Mouse (Mus musculus) intestine, postnatal 0 days (tissue): ENCODE results near the gene Spa17. TPM values are rescaled to one million over a fixed set of nuclear protein-coding genes. Genes with fewer than 3 reads are reported as not detected.

ENCODE experiments used
- ATAC-seq: fragments of 200-750 bp; cut with Nextera tagmentation; 2 replicates; pipeline ENCODE4 v1.8.0; 2017; ENCODE audit warnings: mild to moderate bottlenecking, moderate TSS enrichment, moderate library complexity
- H3K27ac ChIP-seq: fragments of 300-500 bp; sonication (generic); 2 replicates; pipeline ENCODE4 v1.5.1; 2014; ENCODE audit warnings: mild to moderate bottlenecking, low read depth, low read length, moderate library complexity
- H3K27me3 ChIP-seq: fragments of 300-500 bp; sonication (generic); replicated peaks from 2 replicates; pipeline ENCODE4 v1.6.1; 2014; ENCODE audit warnings: low read length, mixed read lengths; ENCODE audit not compliant: control insufficient read depth, insufficient read depth
- H3K36me3 ChIP-seq: fragments of 300-500 bp; sonication (generic); 2 replicates; pipeline ENCODE4 v1.6.1; 2014; ENCODE audit warnings: mild to moderate bottlenecking, moderate library complexity; ENCODE audit not compliant: control insufficient read depth, insufficient read depth
- H3K4me1 ChIP-seq: fragments of 300-500 bp; sonication (generic); replicated peaks from 2 replicates; pipeline ENCODE4 v1.6.1; 2014; ENCODE audit warnings: antibody characterized with exemption, low read length, mixed read lengths; ENCODE audit not compliant: control insufficient read depth, insufficient read depth
- H3K4me2 ChIP-seq: fragments of 300-500 bp; sonication (generic); replicated peaks from 2 replicates; pipeline ENCODE4 v1.6.1; 2014; ENCODE audit warnings: low read depth, mild to moderate bottlenecking, moderate library complexity
- H3K4me3 ChIP-seq: fragments of 300-500 bp; sonication (generic); 2 replicates; pipeline ENCODE4 v1.5.1; 2014; ENCODE audit warnings: low read depth, low read length
- H3K9ac ChIP-seq: fragments of 300-500 bp; sonication (generic); 2 replicates; pipeline ENCODE4 v1.6.1; 2014; ENCODE audit warnings: mild to moderate bottlenecking, low read depth, low read length
- H3K9me3 ChIP-seq: fragments of 300-500 bp; sonication (generic); 2 replicates; pipeline ENCODE4 v1.6.1; 2016; ENCODE audit warnings: mixed run types; ENCODE audit not compliant: control insufficient read depth
- CTCF ChIP-seq: sonication (generic); IDR thresholded peaks from 2 replicates; pipeline ENCODE4 v1.5.1; 2016; ENCODE audit warnings: low read depth, mild to moderate bottlenecking, control low read depth, antibody characterized with exemption, moderate library complexity
- WGBS: fragments of 180-500 bp; shearing (Covaris S2); extraction: QIAGEN DNeasy Blood & Tissue Kit; methylation state at CpG from one replicate; pipeline ENCODE4 v1.1.7; 2014; 5-methylcytosine and 5-hydroxymethylcytosine counted together
- polyA plus RNA-seq: library from polyadenylated mRNA; unstranded; fragments of >200 nt; fragmentation: Nextera tagmentation; extraction: Ambion mirVana; gene quantifications from 2 replicates; pipeline ENCODE4 v1.2.1, GENCODE M21; 2015

Gene Spa17
- polyA plus RNA-seq, 1 experiment from 2014 or later = 3.8 TPM

DNA sequence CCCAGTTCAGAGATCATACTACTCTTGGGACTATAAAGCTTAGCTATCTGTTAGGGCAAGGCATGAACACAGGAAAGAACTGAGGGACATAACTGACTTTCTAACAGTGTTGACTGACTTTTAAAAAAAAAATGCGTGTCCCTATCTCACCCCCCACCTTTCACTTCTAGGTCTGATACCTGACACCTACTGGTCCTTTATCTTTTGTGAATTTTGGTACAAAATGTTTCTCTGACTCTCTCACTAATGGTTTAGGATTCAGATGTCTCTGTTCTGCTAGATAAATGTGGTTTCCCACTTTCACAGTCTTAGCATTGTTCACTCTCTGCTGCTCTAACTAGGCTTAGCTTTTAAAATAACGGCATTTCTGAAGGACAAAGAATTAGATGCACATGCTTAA, 21.5 kb downstream of the Spa17 start:
- 73% methylated on average over 2 of the region's 2 CpGs for WGBS
- TF ChIP-seq CTCF = no peak
- H3K4me1 ChIP-seq = no peaks in the 10 kb centered on the region
- no peaks in the 10 kb centered on the region for H3K36me3 ChIP-seq
- H3K4me2 ChIP-seq = no peak overlapping the region
- ATAC-seq = no peak
- H3K4me3 ChIP-seq = no peak overlapping the region
- H3K9me3 ChIP-seq = no peaks in the 10 kb centered on the region
- H3K27ac ChIP-seq = no peak overlapping the region
- H3K9ac ChIP-seq = no peak overlapping the region
- no peaks in the 10 kb centered on the region for H3K27me3 ChIP-seq

GRCm38 (mm10) chr9:37590381-37590780, 23.1 kb downstream of the Spa17 start:
- Histone ChIP-seq H3K36me3 (no peaks in the 10 kb centered on the region), H3K9ac (no peak overlapping the region), H3K4me3 (no peak overlapping the region), H3K27me3 (no peaks in the 10 kb centered on the region), H3K27ac (no peak overlapping the region), H3K9me3 (no peaks in the 10 kb centered on the region), H3K4me1 (no peaks in the 10 kb centered on the region), H3K4me2 (no peak overlapping the region)
- TF ChIP-seq CTCF = no peak
- 89% methylated on average over 4 of the region's 4 CpGs for WGBS
- ATAC-seq = no peak

DNA sequence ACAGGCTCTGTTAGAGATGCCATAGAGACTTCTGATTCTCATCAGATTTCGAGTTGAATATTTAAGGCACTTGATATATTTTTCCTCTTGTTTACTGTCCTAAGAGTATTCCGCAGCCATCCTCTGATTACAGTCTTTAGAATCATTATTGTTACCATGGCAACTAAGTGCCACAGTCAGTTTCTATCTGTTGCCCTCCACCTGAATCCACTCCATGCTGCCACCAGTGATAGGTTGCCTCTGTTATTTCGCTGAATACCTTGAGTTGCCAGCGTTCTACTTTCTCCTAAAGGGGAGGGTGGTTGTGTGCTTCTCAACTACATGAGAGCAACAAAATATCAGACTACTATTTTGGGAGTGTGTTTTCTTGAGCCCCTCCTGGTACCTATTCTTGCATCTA, 26.8 kb downstream of the Spa17 start:
- no peak overlapping the region for H3K9ac ChIP-seq
- no peaks in the 10 kb centered on the region for H3K36me3 ChIP-seq
- H3K9me3 ChIP-seq = no peaks in the 10 kb centered on the region
- ATAC-seq = no peak
- WGBS = 70% methylated on average over 4 of the region's 4 CpGs
- H3K27ac ChIP-seq = no peak overlapping the region
- no peak for TF ChIP-seq CTCF
- no peak overlapping the region for H3K4me2 ChIP-seq
- no peaks in the 10 kb centered on the region for H3K4me1 ChIP-seq
- H3K4me3 ChIP-seq = no peak overlapping the region
- H3K27me3 ChIP-seq = no peaks in the 10 kb centered on the region

GRCm38 (mm10) chr9:37583594-37583993, 29.9 kb downstream of the Spa17 start:
- Histone ChIP-seq H3K9me3 (no peaks in the 10 kb centered on the region), H3K9ac (no peak overlapping the region), H3K4me2 (no peak overlapping the region), H3K4me1 (no peaks in the 10 kb centered on the region), H3K4me3 (no peak overlapping the region), H3K27ac (no peak overlapping the region), H3K36me3 (no peaks in the 10 kb centered on the region), H3K27me3 (no peaks in the 10 kb centered on the region)
- WGBS = 92% methylated on average over 5 of the region's 5 CpGs
- ATAC-seq = no peak
- TF ChIP-seq CTCF = no peak

GRCm38 (mm10) chr9:37576436-37576930, 37.0 kb downstream of the Spa17 start:
- no peak for ATAC-seq
- Histone ChIP-seq H3K4me2 (no peak overlapping the region), H3K4me1 (no peaks in the 10 kb centered on the region), H3K4me3 (no peak overlapping the region), H3K36me3 (no peaks in the 10 kb centered on the region), H3K9me3 (no peaks in the 10 kb centered on the region), H3K27ac (no peak overlapping the region), H3K27me3 (no peaks in the 10 kb centered on the region), H3K9ac (no peak overlapping the region)
- TF ChIP-seq CTCF = no peak
- WGBS = 47% methylated on average over 14 of the region's 14 CpGs

DNA sequence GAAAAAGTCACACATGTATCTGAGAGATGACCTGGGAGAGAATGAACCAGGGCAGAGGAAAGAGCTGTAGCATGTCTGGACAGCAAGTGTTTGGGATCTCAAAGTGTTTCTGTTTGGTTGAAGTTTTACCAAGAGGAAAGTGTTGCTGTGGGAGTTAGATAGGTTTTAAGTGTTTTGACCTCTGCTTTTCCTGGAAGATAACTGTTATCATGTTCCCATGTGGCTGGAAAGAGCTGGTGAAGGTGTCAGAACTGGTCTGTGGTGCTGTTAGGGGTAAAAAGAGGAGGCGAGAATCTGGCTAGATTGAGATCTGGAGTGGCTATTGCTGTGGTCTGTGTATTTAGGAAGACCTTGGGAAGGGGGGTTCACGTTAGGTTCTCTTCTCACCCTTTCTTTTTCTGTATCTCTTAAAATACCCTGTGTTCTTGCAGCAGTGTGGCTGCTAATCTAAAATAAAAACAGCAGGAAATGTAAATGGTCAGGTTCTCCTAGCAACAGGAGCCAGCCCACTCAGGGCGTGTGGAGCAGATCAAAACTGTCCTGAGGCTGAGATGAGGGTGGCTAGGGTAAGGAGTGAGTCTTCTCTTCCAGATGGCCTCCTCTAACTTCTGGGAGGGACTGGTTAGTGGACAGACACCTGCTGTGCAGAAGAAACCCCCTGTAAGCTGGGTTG, 41.2 kb downstream of the Spa17 start:
- Histone ChIP-seq H3K9me3 (no peaks in the 10 kb centered on the region), H3K4me1 (peaks cover 6% of the 10 kb centered on the region; the same call in 1 of the 2 replicates), H3K36me3 (no peaks in the 10 kb centered on the region), H3K27ac (no peak overlapping the region), H3K27me3 (no peaks in the 10 kb centered on the region), H3K9ac (no peak overlapping the region), H3K4me2 (no peak overlapping the region), H3K4me3 (no peak overlapping the region)
- TF ChIP-seq CTCF = no peak
- no peak for ATAC-seq
- 48% methylated on average over 3 of the region's 3 CpGs for WGBS
